Mouse (Mus musculus): ENCODE measurements around the gene Tmc5.

GRCm38 (mm10) chr7:118650119-118650518 is 53.0 kb downstream of the Tmc5 start:
- TF ChIP-seq ZNF384 (IDR thresholded peaks at IDR 0.05; ENCODE audit: low read depth, low read length) (no peak), ZC3H11A (IDR thresholded peaks at IDR 0.05; ENCODE audit: borderline replicate concordance, low read depth, low read length) (no peak), HCFC1 (IDR thresholded peaks at IDR 0.05; ENCODE audit: borderline replicate concordance, insufficient read depth, low read length) (no peak), CHD2 (IDR thresholded peaks at IDR 0.05; ENCODE audit: low read depth, low read length) (no peak)
